Mouse (Mus musculus) forebrain, embryonic 12.5 days (tissue): ENCODE data around the gene Npb. TPM values are rescaled to one million over a fixed set of nuclear protein-coding genes. Genes with fewer than 3 reads are reported as not detected.
A peak's percentile ranks its signal among the peaks of the same experiment; 100 is the strongest.

Experiments used
- ATAC-seq: fragments of 200-750 bp; cut with Nextera tagmentation; 2 replicates; pipeline ENCODE4 v1.8.0; 2017; ENCODE audit warnings: moderate TSS enrichment; ENCODE audit not compliant: low FRiP score
- H3K27ac ChIP-seq: fragments of 300-500 bp; sonication (generic); 2 replicates; pipeline ENCODE4 v1.5.1; 2016; ENCODE audit warnings: mild to moderate bottlenecking
- H3K27me3 ChIP-seq: fragments of 300-500 bp; sonication (generic); 2 replicates; pipeline ENCODE4 v1.6.1; 2016; ENCODE audit warnings: mild to moderate bottlenecking
- H3K36me3 ChIP-seq: fragments of 300-500 bp; sonication (generic); replicated peaks from 2 replicates; pipeline ENCODE4 v1.6.1; 2016; ENCODE audit warnings: mild to moderate bottlenecking
- H3K4me1 ChIP-seq: fragments of 300-500 bp; sonication (generic); 2 replicates; pipeline ENCODE4 v1.6.1; 2016
- H3K4me2 ChIP-seq: fragments of 300-500 bp; sonication (generic); 2 replicates; pipeline ENCODE4 v1.6.1; 2016; ENCODE audit warnings: mild to moderate bottlenecking, moderate library complexity
- H3K4me3 ChIP-seq: fragments of 300-500 bp; sonication (generic); replicated peaks from 2 replicates; pipeline ENCODE4 v1.5.1; 2016; ENCODE audit warnings: mild to moderate bottlenecking
- H3K9ac ChIP-seq: fragments of 300-500 bp; sonication (generic); 2 replicates; pipeline ENCODE4 v1.6.1; 2016; ENCODE audit warnings: mild to moderate bottlenecking
- H3K9me3 ChIP-seq: fragments of 300-500 bp; sonication (generic); 2 replicates; pipeline ENCODE4 v1.6.1; 2016
- WGBS: fragments of 180-500 bp; shearing (Covaris S2); methylation state at CpG from one replicate; pipeline ENCODE4 v1.1.7; 2016; 5-methylcytosine and 5-hydroxymethylcytosine counted together
- microRNA-seq: library from miRNA; unstranded; fragments of <30 nt; microRNA quantifications from one replicate; pipeline ENCODE4, GENCODE M21; 2017
- polyA plus RNA-seq: library from polyadenylated mRNA; unstranded; fragments of >200 nt; fragmentation: Nextera tagmentation; extraction: Ambion mirVana; gene quantifications from 2 replicates; pipeline ENCODE4 v1.2.1, GENCODE M21; 2016

The Npb gene
- polyA plus RNA-seq, 1 experiment from 2014 or later: 0.40 TPM

GRCm38 (mm10) chr11:120648001-120648476 is 39.8 kb downstream of the Npb start, which contains the start of gene Myadml2:
Myadml2 (minus strand) TSS chr11:120648158.
- Histone ChIP-seq H3K4me2 (peak within 1 kb of the TSS; percentile 35), H3K4me1 (peaks cover 12% of the 10 kb centered on the region), H3K9ac (no peak within 1 kb of the TSS), H3K4me3 (no peak within 1 kb of the TSS), H3K27ac (no peak within 1 kb of the TSS), H3K27me3 (peaks cover 28% of the 10 kb centered on the region), H3K9me3 (no peaks in the 10 kb centered on the region), H3K36me3 (no peaks in the 10 kb centered on the region)
- 6% methylated on average over 13 of the region's 13 CpGs for WGBS
- ATAC-seq: no peak

DNA sequence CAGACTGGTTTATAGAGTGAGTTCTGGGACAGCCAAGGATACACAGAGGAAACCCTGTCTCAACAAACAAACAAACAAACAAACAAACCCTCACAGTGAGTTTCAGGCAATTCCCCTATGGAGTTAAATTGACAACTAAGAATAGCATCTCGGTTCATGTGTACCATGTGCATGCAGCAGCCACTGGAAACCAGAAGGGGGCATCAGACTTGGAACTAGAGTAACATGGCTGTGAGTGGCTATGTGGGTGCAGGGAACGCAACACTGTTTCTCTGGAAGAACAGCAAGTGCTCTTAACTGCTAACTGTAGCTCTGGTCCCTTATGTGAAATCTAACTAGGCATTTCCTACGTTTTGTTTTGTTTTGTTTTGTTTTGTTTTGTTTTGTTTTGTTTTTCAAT is 43.6 kb downstream of the Npb start:
- Histone ChIP-seq H3K36me3 (no peaks in the 10 kb centered on the region), H3K4me1 (peaks cover 9% of the 10 kb centered on the region), H3K4me2 (no peak overlapping the region), H3K9me3 (no peaks in the 10 kb centered on the region), H3K4me3 (no peak overlapping the region), H3K9ac (no peak overlapping the region), H3K27me3 (peaks cover 44% of the 10 kb centered on the region), H3K27ac (no peak overlapping the region)
- 69% methylated on average over 3 of the region's 3 CpGs for WGBS
- no peak for ATAC-seq

DNA sequence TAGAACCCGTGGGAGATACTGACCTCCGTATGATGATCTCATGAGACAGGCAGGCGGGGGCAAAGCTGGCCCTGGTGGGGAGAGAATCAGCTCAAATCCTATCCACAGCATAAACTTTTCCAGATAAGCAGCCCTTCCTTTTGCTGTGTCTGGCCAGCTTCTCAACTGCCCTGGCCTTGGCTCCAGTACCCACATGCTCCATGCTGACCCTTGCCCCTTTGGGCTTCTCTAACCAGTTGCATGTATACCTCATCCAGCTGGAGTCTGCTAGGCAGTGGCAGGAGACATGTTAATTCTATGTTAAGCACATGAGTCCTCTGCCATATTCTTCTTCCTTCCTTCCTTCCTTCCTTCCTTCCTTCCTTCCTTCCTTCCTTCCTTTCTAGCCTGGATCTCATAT is 46.5 kb downstream of the Npb start:
- H3K4me3 ChIP-seq: no peak overlapping the region
- H3K4me1 ChIP-seq: peaks cover 7% of the 10 kb centered on the region
- H3K27ac ChIP-seq: no peak overlapping the region
- WGBS: 75% methylated on average over 3 of the region's 3 CpGs
- H3K4me2 ChIP-seq: no peak overlapping the region
- no peaks in the 10 kb centered on the region for H3K36me3 ChIP-seq
- H3K9ac ChIP-seq: no peak overlapping the region
- H3K27me3 ChIP-seq: peaks cover 61% of the 10 kb centered on the region
- no peaks in the 10 kb centered on the region for H3K9me3 ChIP-seq
- no peak for ATAC-seq

DNA sequence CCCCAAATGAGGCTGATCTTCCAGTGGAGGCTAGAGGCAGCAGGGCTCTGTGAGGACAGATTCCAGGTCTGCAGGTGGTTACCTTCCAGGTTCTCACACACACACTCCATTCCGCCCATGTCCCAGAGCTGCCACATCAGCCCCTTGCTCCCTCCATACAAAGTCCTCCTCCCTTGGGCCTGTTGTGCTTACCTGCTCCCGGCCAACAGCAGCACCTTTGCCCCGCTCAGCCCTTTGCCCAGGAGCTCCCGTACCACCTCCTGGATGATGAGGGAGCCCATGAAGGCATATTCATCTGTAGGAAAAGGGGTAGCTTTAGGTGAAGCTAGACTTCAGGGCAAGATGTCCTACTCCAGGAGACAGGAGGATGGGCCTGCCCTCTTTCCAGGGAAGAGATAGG is 49.0 kb downstream of the Npb start:
- 85% methylated on average over 4 of the region's 4 CpGs for WGBS

More for the DNA sequence above, 49.0 kb downstream of the Npb start:
- no peak overlapping the region for H3K9ac ChIP-seq
- H3K27ac ChIP-seq: no peak overlapping the region
- H3K36me3 ChIP-seq: no peaks in the 10 kb centered on the region
- H3K9me3 ChIP-seq: no peaks in the 10 kb centered on the region
- peaks cover 79% of the 10 kb centered on the region for H3K27me3 ChIP-seq
- no peak overlapping the region for H3K4me3 ChIP-seq
- no peak for ATAC-seq
- peaks cover 23% of the 10 kb centered on the region for H3K4me1 ChIP-seq
- no peak overlapping the region for H3K4me2 ChIP-seq

Small RNA genes within 50 kb of the gene (microRNA-seq; reads per million reads assigned to microRNA genes)
- 4.1 reads per million, percentile 14 among the genes with 10 or more reads in this experiment for gene Mir6936

Other genes with a start within 250 kb of the Npb start
- 0.82 and 0.91 TPM in 2 replicates for gene Fscn2, start 246.9 kb upstream of the Npb start, polyA plus RNA-seq
- 47.3 and 47.4 TPM in 2 replicates for gene Faap100, start 229.7 kb upstream of the Npb start, polyA plus RNA-seq
- 49.2 and 50.8 TPM in 2 replicates for gene Nploc4, start 170.8 kb upstream of the Npb start, polyA plus RNA-seq
- 0.18 TPM in 1 of 2 replicates, not detected in the other for gene Tspan10, start 165.8 kb upstream of the Npb start, polyA plus RNA-seq
- 0.17 and 0.38 TPM in 2 replicates for gene Pde6g, start 155.0 kb upstream of the Npb start, polyA plus RNA-seq
- 8.6 and 10.9 TPM in 2 replicates for gene Oxld1, start 150.4 kb upstream of the Npb start, polyA plus RNA-seq
- gene Ccdc137, start 150.4 kb upstream of the Npb start, polyA plus RNA-seq: 34.5 and 35.4 TPM in 2 replicates
- 48.2 and 50.1 TPM in 2 replicates for gene Arl16, start 140.9 kb upstream of the Npb start, polyA plus RNA-seq
- 130 and 135 TPM in 2 replicates for gene Mrpl12, start 123.9 kb upstream of the Npb start, polyA plus RNA-seq
- 43.4 and 46.0 TPM in 2 replicates for gene Slc25a10, start 116.6 kb upstream of the Npb start, polyA plus RNA-seq
- gene Gcgr, start 77.8 kb upstream of the Npb start, polyA plus RNA-seq: 0.09 TPM in 1 of 2 replicates, not detected in the other
- 209 and 214 TPM in 2 replicates for gene Mcrip1, start 58.8 kb upstream of the Npb start, polyA plus RNA-seq
- gene Ppp1r27, start 57.3 kb upstream of the Npb start, polyA plus RNA-seq: not detected in 2 replicates
- gene P4hb, start 35.2 kb upstream of the Npb start, polyA plus RNA-seq: 334 and 362 TPM in 2 replicates
- 496 and 513 TPM in 2 replicates for gene Arhgdia, start 26.9 kb upstream of the Npb start, polyA plus RNA-seq
- gene Alyref, start 10.1 kb upstream of the Npb start, polyA plus RNA-seq: 561 and 697 TPM in 2 replicates
- gene Anapc11, start 10.1 kb upstream of the Npb start, polyA plus RNA-seq: 179 and 186 TPM in 2 replicates
- 139 and 142 TPM in 2 replicates for gene Pcyt2, start 9.5 kb downstream of the Npb start, polyA plus RNA-seq
- 43.1 and 43.3 TPM in 2 replicates for gene Sirt7, start 16.8 kb downstream of the Npb start, polyA plus RNA-seq
- gene Mafg, start 25.1 kb downstream of the Npb start, polyA plus RNA-seq: 30.9 and 32.9 TPM in 2 replicates
- 32.5 and 32.8 TPM in 2 replicates for gene Pycr1, start 35.3 kb downstream of the Npb start, polyA plus RNA-seq
- gene Myadml2, start 39.7 kb downstream of the Npb start, polyA plus RNA-seq: not detected in 2 replicates
- 0.13 and 0.49 TPM in 2 replicates for gene Notum, start 52.7 kb downstream of the Npb start, polyA plus RNA-seq
- gene Aspscr1, start 64.5 kb downstream of the Npb start, polyA plus RNA-seq: 132 and 145 TPM in 2 replicates
- gene Cenpx, start 105.3 kb downstream of the Npb start, polyA plus RNA-seq: 125 and 127 TPM in 2 replicates
- gene Lrrc45, start 105.4 kb downstream of the Npb start, polyA plus RNA-seq: 73.8 and 74.7 TPM in 2 replicates
- gene Rac3, start 113.0 kb downstream of the Npb start, polyA plus RNA-seq: 48.3 and 48.5 TPM in 2 replicates
- gene Dcxr, start 118.8 kb downstream of the Npb start, polyA plus RNA-seq: 9.1 and 9.2 TPM in 2 replicates
- gene Cbr2, start 123.6 kb downstream of the Npb start, polyA plus RNA-seq: 0.67 and 0.95 TPM in 2 replicates
- gene Hmga1b, start 154.3 kb downstream of the Npb start, polyA plus RNA-seq: 5.2 and 6.1 TPM in 2 replicates
- 58.1 and 63.7 TPM in 2 replicates for gene Rfng, start 175.7 kb downstream of the Npb start, polyA plus RNA-seq
- 246 and 247 TPM in 2 replicates for gene Gps1, start 175.8 kb downstream of the Npb start, polyA plus RNA-seq
- 67.9 and 69.6 TPM in 2 replicates for gene Dus1l, start 187.9 kb downstream of the Npb start, polyA plus RNA-seq
- gene Fasn, start 216.1 kb downstream of the Npb start, polyA plus RNA-seq: 118 and 139 TPM in 2 replicates